Mouse (Mus musculus) lung, postnatal 25 days (tissue): ENCODE measurements around the gene Cth.

Source experiments
- DNase-seq: peaks from one replicate; pipeline ENCODE4 v3.0.0; 2022; ENCODE audit warnings: low spot score

Gene Cth

GRCm38 (mm10) chr3:157910262-157910661 is 14.6 kb downstream of the Cth start:
- no peak for DNase-seq

GRCm38 (mm10) chr3:157908166-157908565 is 16.7 kb downstream of the Cth start:
- no peak for DNase-seq

- no peak for DNase-seq
Measured at GRCm38 (mm10) chr3:157901721-157902120, 23.2 kb downstream of the Cth start.

GRCm38 (mm10) chr3:157899986-157900385 is 24.9 kb downstream of the Cth start:
- DNase-seq, result no peak

- no peak for DNase-seq
Measured at GRCm38 (mm10) chr3:157897645-157898044, 27.2 kb downstream of the Cth start.

GRCm38 (mm10) chr3:157891819-157892218 is 33.1 kb downstream of the Cth start:
- DNase-seq, result no peak

GRCm38 (mm10) chr3:157884081-157884643 is 40.7 kb downstream of the Cth start:
- no peak for DNase-seq

- no peak for DNase-seq
Measured at GRCm38 (mm10) chr3:157883085-157883484, 41.8 kb downstream of the Cth start.

- DNase-seq, result no peak
Measured at GRCm38 (mm10) chr3:157881992-157882391, 42.9 kb downstream of the Cth start.

- DNase-seq, result peak; percentile 7
Measured at GRCm38 (mm10) chr3:157880983-157881382, 43.9 kb downstream of the Cth start.

GRCm38 (mm10) chr3:157877847-157878246 is 47.0 kb downstream of the Cth start:
- DNase-seq, result no peak

- peak; percentile 50 for DNase-seq
Measured at GRCm38 (mm10) chr3:157876439-157877156, 48.3 kb downstream of the Cth start.

GRCm38 (mm10) chr3:157872897-157873296 is 52.0 kb downstream of the Cth start:
- no peak for DNase-seq

GRCm38 (mm10) chr3:157867836-157868235 is 57.0 kb downstream of the Cth start:
- no peak for DNase-seq

GRCm38 (mm10) chr3:157866251-157866650 is 58.6 kb downstream of the Cth start:
- DNase-seq, result no peak

- no peak for DNase-seq
Measured at GRCm38 (mm10) chr3:157865848-157866247, 59.0 kb downstream of the Cth start.

- no peak for DNase-seq
Measured at GRCm38 (mm10) chr3:157865431-157865830, 59.4 kb downstream of the Cth start.

- DNase-seq, result no peak
Measured at GRCm38 (mm10) chr3:157852806-157853205, 72.1 kb downstream of the Cth start.

GRCm38 (mm10) chr3:157848503-157848902 is 76.4 kb downstream of the Cth start:
- no peak for DNase-seq

GRCm38 (mm10) chr3:157847338-157848284 is 77.3 kb downstream of the Cth start:
- no peak for DNase-seq
